Mouse (Mus musculus) CD4-positive, CD25-positive, alpha-beta regulatory T cell, adult 4 months (primary cell): ENCODE data around the gene Gm7029. TPM values are rescaled to one million over a fixed set of nuclear protein-coding genes. Genes with fewer than 3 reads are reported as not detected.

Experiments used
- ATAC-seq: one replicate; pipeline ENCODE4 v1.8.0; 2017
- polyA plus RNA-seq, 2 experiments: library from polyadenylated mRNA; unstranded; fragments of 100-300 nt; shearing (Covaris generic); gene quantifications; one replicate each; pipeline ENCODE4 v1.2.1; 2017

Gm7029 gene
- polyA plus RNA-seq, 2 experiments from 2014 or later, result not detected

DNA sequence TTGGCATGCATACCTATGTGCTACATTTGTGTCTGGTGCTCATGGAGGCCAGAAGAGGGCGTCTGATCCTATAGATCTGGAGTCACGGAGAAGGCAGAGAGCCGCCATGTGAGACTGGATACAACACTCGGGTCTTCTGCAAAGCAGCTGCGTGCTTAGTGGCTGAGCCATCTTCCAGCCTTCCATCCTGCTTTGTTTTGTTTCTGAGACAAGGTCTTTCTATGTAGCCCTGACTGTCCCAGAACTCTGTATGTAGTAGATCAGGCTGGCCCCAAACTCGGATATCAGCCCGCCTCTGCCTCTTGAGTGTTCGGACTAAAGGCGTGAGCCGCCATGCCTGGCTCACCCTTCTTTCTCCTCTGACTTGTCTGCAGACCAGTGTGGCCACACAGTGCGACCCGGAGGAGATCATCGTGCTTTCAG is 41.3 kb downstream of the Gm7029 start:
- no peak for ATAC-seq

GRCm38 (mm10) chr17:33915671-33916250 is 42.1 kb downstream of the Gm7029 start, which contains the start of the genes Tapbp and Zbtb22:
Gene Tapbp, plus strand, starts transcription at chr17:33915899.
Gene Zbtb22, plus strand, starts transcription at chr17:33915904.
- peak; percentile 70 for ATAC-seq

- no peak for ATAC-seq
Observed at GRCm38 (mm10) chr17:33916294-33916693, 42.7 kb downstream of the Gm7029 start.

GRCm38 (mm10) chr17:33916847-33917655 is 43.4 kb downstream of the Gm7029 start:
- no peak for ATAC-seq

- no peak for ATAC-seq
Observed at GRCm38 (mm10) chr17:33917656-33918292, 44.1 kb downstream of the Gm7029 start.

GRCm38 (mm10) chr17:33918293-33919203 is 44.9 kb downstream of the Gm7029 start:
- peak; percentile 15 for ATAC-seq

GRCm38 (mm10) chr17:33919351-33920281 is 46.0 kb downstream of the Gm7029 start:
- peak; percentile 73 for ATAC-seq

DNA sequence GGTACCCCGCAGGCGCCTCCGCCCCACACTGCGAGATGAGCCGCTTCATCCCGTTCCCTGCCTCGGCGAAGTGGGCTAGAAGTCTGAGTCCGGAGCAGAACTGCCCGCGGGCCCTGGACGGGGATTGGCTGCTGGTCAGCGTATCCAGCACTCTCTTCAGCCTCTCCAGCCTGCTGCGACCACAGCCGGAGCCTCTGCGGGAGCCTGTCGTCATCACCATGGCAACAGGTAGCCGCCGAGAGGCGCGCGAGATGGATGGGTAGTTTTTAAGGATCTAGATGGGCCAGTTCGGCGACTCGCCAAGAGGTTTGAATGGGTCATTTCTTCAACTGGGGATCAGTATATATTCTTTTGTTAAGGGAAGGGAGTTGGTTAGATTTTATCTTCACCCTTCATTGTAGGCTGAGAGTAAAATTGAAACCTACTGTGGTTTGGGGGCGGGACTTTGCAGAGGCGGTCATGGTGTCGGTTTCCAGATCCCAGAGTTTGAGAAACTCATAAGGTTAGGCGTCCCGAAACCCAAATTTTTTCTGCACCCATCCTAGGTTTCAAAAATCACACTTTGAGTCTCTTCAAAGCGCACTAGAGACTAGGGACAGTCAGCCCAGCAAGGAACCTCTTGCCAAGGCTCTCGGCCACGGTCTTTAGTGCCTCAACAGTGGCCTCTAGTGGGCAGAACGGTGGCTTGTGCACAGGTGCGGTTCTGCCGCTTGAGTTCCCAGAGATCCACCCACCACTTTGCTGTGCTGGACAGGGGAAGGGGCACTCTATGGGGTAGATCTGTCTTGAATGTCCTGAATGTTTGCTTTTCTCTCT is 46.9 kb downstream of the Gm7029 start:
- ATAC-seq, result peak; percentile 37

DNA sequence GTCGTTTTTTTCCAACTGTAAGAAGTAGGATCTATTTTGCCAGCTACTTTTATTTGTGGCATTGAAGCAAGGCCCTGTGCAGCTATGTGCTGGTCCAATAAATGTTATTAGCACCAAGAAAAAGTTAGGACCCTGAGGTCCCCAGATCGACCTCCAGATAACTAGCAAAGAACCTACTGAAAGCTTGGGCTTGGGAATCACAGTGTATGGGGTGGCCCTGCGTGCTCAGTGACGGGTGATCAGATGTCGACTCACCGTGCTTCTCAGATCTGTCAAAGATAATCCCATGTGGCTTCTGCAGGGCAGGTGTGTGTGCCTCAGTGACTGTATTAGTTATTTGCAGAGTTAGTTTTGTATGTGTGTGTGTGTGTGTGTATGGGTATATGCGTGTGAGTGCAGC is 47.7 kb downstream of the Gm7029 start:
- no peak for ATAC-seq

Other genes with a start within 250 kb of the Gm7029 start
- 10 to 100 TPM; 51.4 to 82.4 TPM for gene Zfp414, start 244.7 kb upstream of the Gm7029 start, polyA plus RNA-seq
- 1 to 10 TPM; 1.3 to 2.4 TPM for gene Pram1, start 235.8 kb upstream of the Gm7029 start, polyA plus RNA-seq
- gene Hnrnpm, start 187.0 kb upstream of the Gm7029 start, polyA plus RNA-seq, result 100 to 1,000 TPM; 297 to 326 TPM
- 10 to 100 TPM; 23.1 to 24.4 TPM for gene March2, start 155.2 kb upstream of the Gm7029 start, polyA plus RNA-seq
- gene Rab11b, start 113.3 kb upstream of the Gm7029 start, polyA plus RNA-seq, result 100 to 1,000 TPM; 257 to 400 TPM
- 1 to 10 TPM; 4.4 to 6.1 TPM for gene Angptl4, start 92.0 kb upstream of the Gm7029 start, polyA plus RNA-seq
- gene Kank3, start 63.3 kb upstream of the Gm7029 start, polyA plus RNA-seq, result 1 to 10 TPM; 6.3 to 8.9 TPM
- gene Rps28, start 49.3 kb upstream of the Gm7029 start, polyA plus RNA-seq, result 1,000 to 10,000 TPM; 1,453 to 2,471 TPM
- gene Ndufa7, start 49.3 kb upstream of the Gm7029 start, polyA plus RNA-seq, result 100 to 1,000 TPM; 377 to 404 TPM
- gene Cd320, start 30.7 kb upstream of the Gm7029 start, polyA plus RNA-seq, result 10 to 100 TPM; 11.0 to 11.9 TPM
- 1 to 10 TPM; 1.3 to 4.7 TPM for gene Kifc1, start 16.8 kb downstream of the Gm7029 start, polyA plus RNA-seq
- 1 to 10 TPM; 2.0 to 3.1 TPM for gene Platr17, start 31.3 kb downstream of the Gm7029 start, polyA plus RNA-seq
- 100 to 1,000 TPM; 117 to 200 TPM for gene Daxx, start 35.6 kb downstream of the Gm7029 start, polyA plus RNA-seq
- 100 to 1,000 TPM; 348 to 555 TPM for gene Tapbp, start 42.1 kb downstream of the Gm7029 start, polyA plus RNA-seq
- gene Zbtb22, start 42.1 kb downstream of the Gm7029 start, polyA plus RNA-seq, result 1 to 10 TPM; 3.6 to 3.8 TPM
- 10 to 100 TPM; 30.2 to 31.4 TPM for gene Rgl2, start 55.7 kb downstream of the Gm7029 start, polyA plus RNA-seq
- 100 to 1,000 TPM; 121 to 141 TPM for gene Pfdn6, start 66.5 kb downstream of the Gm7029 start, polyA plus RNA-seq
- gene Wdr46, start 66.8 kb downstream of the Gm7029 start, polyA plus RNA-seq, result 10 to 100 TPM; 11.5 to 14.3 TPM
- gene B3galt4, start 77.7 kb downstream of the Gm7029 start, polyA plus RNA-seq, result 10 to 100 TPM; 13.2 to 21.0 TPM
- 10 to 100 TPM; 27.4 to 47.4 TPM for gene Vps52, start 82.0 kb downstream of the Gm7029 start, polyA plus RNA-seq
- 1,000 to 10,000 TPM; 6,766 to 6,959 TPM for gene Rps18, start 82.2 kb downstream of the Gm7029 start, polyA plus RNA-seq
- gene H2-K1, start 126.5 kb downstream of the Gm7029 start, polyA plus RNA-seq, result 1,000 to 10,000 TPM; 5,395 to 7,513 TPM
- 1 to 10 TPM; 2.2 to 2.3 TPM for gene Ring1, start 150.8 kb downstream of the Gm7029 start, polyA plus RNA-seq
- 10 to 100 TPM; 20.9 to 21.4 TPM for gene H2-Ke6, start 154.2 kb downstream of the Gm7029 start, polyA plus RNA-seq
- 10 to 100 TPM; 53.0 to 92.6 TPM for gene Slc39a7, start 157.8 kb downstream of the Gm7029 start, polyA plus RNA-seq
- 10 to 100 TPM; 11.2 to 12.5 TPM for gene Rxrb, start 158.0 kb downstream of the Gm7029 start, polyA plus RNA-seq
- gene Col11a2, start 165.6 kb downstream of the Gm7029 start, polyA plus RNA-seq, result under 1 TPM; 0.15 to 0.42 TPM
- gene H2-Oa, start 218.5 kb downstream of the Gm7029 start, polyA plus RNA-seq, result 10 to 100 TPM; 56.0 to 68.2 TPM
- gene H2-DMa, start 245.7 kb downstream of the Gm7029 start, polyA plus RNA-seq, result 100 to 1,000 TPM; 144 to 205 TPM
- gene Brd2, start 248.8 kb downstream of the Gm7029 start, polyA plus RNA-seq, result 100 to 1,000 TPM; 108 to 154 TPM